Mouse (Mus musculus) intestine, embryonic 15.5 days (tissue): ENCODE data around the gene Adamts8. TPM values are rescaled to one million over a fixed set of nuclear protein-coding genes. Genes with fewer than 3 reads are reported as not detected.

Source experiments
- ATAC-seq: fragments of 200-750 bp; cut with Nextera tagmentation; 2 replicates; pipeline ENCODE4 v1.8.0; 2017; ENCODE audit warnings: moderate TSS enrichment, moderate library complexity
- H3K27ac ChIP-seq: fragments of 300-500 bp; sonication (generic); 2 replicates; pipeline ENCODE4 v1.5.1; 2015; ENCODE audit warnings: mild to moderate bottlenecking, inconsistent platforms
- H3K27me3 ChIP-seq: fragments of 300-500 bp; sonication (generic); replicated peaks from 2 replicates; pipeline ENCODE4 v1.6.1; 2015; ENCODE audit warnings: inconsistent platforms
- H3K36me3 ChIP-seq: fragments of 300-500 bp; sonication (generic); 2 replicates; pipeline ENCODE4 v1.6.1; 2015; ENCODE audit warnings: inconsistent platforms
- H3K4me1 ChIP-seq: fragments of 300-500 bp; sonication (generic); replicated peaks from 2 replicates; pipeline ENCODE4 v1.6.1; 2015; ENCODE audit warnings: inconsistent platforms
- H3K4me2 ChIP-seq: fragments of 300-500 bp; sonication (generic); replicated peaks from 2 replicates; pipeline ENCODE4 v1.6.1; 2015; ENCODE audit warnings: mild to moderate bottlenecking, inconsistent platforms
- H3K4me3 ChIP-seq: fragments of 300-500 bp; sonication (generic); replicated peaks from 2 replicates; pipeline ENCODE4 v1.5.1; 2015; ENCODE audit warnings: inconsistent platforms
- H3K9ac ChIP-seq: fragments of 300-500 bp; sonication (generic); 2 replicates; pipeline ENCODE4 v1.6.1; 2015; ENCODE audit warnings: inconsistent platforms
- H3K9me3 ChIP-seq: fragments of 300-500 bp; sonication (generic); 2 replicates; pipeline ENCODE4 v1.6.1; 2016; ENCODE audit warnings: inconsistent platforms
- WGBS: fragments of 180-500 bp; shearing (Covaris S2); methylation state at CpG from one replicate; pipeline ENCODE4 v1.1.7; 2015; 5-methylcytosine and 5-hydroxymethylcytosine counted together
- polyA plus RNA-seq: library from polyadenylated mRNA; unstranded; fragments of >200 nt; fragmentation: Nextera tagmentation; extraction: Ambion mirVana; gene quantifications from 2 replicates; pipeline ENCODE4 v1.2.1, GENCODE M21; 2015

Gene Adamts8
- polyA plus RNA-seq, 1 experiment from 2014 or later, result 14.0 TPM

DNA sequence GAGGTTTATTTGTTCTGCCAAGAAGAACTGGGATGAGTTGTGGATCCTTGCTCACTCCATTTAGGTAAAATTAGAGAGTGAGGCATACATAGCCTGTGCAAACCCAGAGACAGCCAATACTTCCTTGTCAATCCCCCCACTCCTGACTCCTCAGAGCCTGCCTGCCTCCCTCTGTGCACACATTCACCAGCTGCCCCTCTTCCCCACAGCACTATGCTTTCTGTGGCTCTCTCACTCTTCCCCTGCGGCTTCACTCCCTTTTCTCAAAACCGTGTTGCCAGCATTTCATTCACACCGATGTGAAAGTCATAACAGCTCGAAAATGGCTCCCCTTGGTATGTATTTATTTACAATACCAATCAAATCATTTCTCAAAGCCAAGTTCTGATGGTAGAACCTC lies 10.0 kb upstream of the Adamts8 start:
- Histone ChIP-seq H3K36me3 (no peaks in the 10 kb centered on the region), H3K4me2 (no peak overlapping the region), H3K9me3 (no peaks in the 10 kb centered on the region), H3K4me1 (no peaks in the 10 kb centered on the region), H3K4me3 (no peak overlapping the region), H3K27ac (no peak overlapping the region), H3K9ac (no peak overlapping the region), H3K27me3 (no peaks in the 10 kb centered on the region)
- ATAC-seq, result no peak
- WGBS, result 61% methylated on average over 4 of the region's 4 CpGs

DNA sequence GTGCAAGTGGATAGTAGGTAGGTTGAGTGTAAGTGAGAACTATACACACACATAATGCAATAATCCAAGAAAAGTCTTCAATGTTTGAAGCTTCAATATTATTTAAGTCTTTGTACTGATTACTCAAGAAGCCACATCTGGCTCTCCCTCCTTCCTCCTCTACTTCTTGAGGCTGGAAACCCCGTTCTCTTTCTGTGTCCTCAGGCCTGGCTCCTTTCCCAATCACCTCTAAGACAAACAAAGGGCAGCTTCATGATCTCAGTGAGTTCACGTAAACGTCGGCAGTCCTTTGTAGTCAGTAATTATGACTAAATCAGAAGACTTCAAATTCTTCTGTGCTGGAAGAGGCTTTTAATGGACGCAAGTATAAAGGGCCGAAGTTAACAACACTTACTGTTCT lies 7.5 kb upstream of the Adamts8 start:
- H3K9me3 ChIP-seq, result no peaks in the 10 kb centered on the region
- H3K27ac ChIP-seq, result no peak overlapping the region
- H3K36me3 ChIP-seq, result no peaks in the 10 kb centered on the region
- no peak for ATAC-seq
- H3K4me3 ChIP-seq, result no peak overlapping the region
- no peak overlapping the region for H3K4me2 ChIP-seq
- whole genome bisulfite sequencing, result 46% methylated on average over 6 of the region's 6 CpGs
- H3K9ac ChIP-seq, result no peak overlapping the region
- 0 out of 2 replicates have a peak, but pooled peaks cover 4% of the 10 kb centered on the region for H3K27me3 ChIP-seq
- no peaks in the 10 kb centered on the region for H3K4me1 ChIP-seq

GRCm38 (mm10) chr9:30936674-30937438 lies 5.5 kb upstream of the Adamts8 start:
- H3K27me3 ChIP-seq, result peaks cover 14% of the 10 kb centered on the region
- H3K36me3 ChIP-seq, result no peaks in the 10 kb centered on the region
- no peak overlapping the region for H3K27ac ChIP-seq
- no peaks in the 10 kb centered on the region for H3K4me1 ChIP-seq
- ATAC-seq, result peak; percentile 65
- H3K9ac ChIP-seq, result no peak overlapping the region
- H3K9me3 ChIP-seq, result no peaks in the 10 kb centered on the region
- no peak overlapping the region for H3K4me3 ChIP-seq
- H3K4me2 ChIP-seq, result no peak overlapping the region
- WGBS, result 33% methylated on average over 9 of the region's 9 CpGs

DNA sequence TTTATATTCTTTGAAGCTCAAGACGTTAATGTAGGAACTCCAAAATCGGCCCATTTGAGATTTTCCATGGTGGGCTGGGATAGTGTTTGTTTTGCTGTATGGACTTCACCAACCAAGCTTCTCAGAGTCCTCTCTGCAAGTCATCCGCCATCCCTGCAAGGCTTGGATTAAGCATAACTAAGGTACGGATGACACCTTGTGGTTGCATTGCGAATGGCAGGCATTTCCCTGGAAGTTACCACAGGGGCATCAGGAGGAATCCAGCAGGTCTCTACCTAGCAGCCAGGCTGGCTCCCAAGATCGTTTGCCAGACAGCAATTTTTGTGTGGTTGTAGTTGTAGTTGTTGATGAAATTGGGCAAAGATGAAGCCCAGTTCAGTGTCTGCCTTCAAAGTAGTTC lies 2.0 kb upstream of the Adamts8 start:
- Histone ChIP-seq H3K9me3 (no peaks in the 10 kb centered on the region), H3K27ac (no peak overlapping the region), H3K36me3 (no peaks in the 10 kb centered on the region), H3K27me3 (peaks cover 41% of the 10 kb centered on the region), H3K4me2 (no peak overlapping the region), H3K4me3 (no peak overlapping the region), H3K9ac (no peak overlapping the region), H3K4me1 (peaks cover 19% of the 10 kb centered on the region; the same call in 1 of the 2 replicates)
- no peak for ATAC-seq
- WGBS, result 3% methylated on average over 6 of the region's 6 CpGs

DNA sequence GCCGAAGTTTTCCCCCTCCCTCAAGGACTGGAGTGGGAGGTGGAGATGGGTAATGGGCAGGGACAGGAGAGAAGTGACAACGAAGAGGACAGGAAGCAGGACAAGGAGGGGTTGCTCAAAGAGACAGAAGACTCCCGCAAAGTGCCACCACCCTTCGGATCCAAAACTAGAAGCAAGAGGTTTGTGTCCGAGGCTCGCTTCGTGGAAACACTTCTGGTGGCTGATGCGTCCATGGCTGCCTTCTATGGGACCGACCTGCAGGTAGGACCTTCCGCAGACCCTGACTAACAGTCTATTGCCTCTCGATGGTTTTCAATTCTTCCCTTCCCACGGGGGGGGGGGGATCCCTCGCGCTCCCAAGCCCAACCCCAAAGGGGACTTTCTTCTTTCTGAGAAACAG lies 979 bp downstream of the Adamts8 start:
- Histone ChIP-seq H3K36me3 (no peaks in the 10 kb centered on the region), H3K27ac (no peak overlapping the region; the same call in 1 of the 2 replicates), H3K4me1 (peaks cover 19% of the 10 kb centered on the region; the same call in 1 of the 2 replicates), H3K4me2 (peak overlapping the region; percentile 98), H3K9me3 (no peaks in the 10 kb centered on the region), H3K9ac (peak overlapping the region; percentile 62), H3K27me3 (peaks cover 41% of the 10 kb centered on the region), H3K4me3 (peak overlapping the region; percentile 61)
- ATAC-seq, result no peak
- WGBS, result 2% methylated on average over 14 of the region's 14 CpGs

DNA sequence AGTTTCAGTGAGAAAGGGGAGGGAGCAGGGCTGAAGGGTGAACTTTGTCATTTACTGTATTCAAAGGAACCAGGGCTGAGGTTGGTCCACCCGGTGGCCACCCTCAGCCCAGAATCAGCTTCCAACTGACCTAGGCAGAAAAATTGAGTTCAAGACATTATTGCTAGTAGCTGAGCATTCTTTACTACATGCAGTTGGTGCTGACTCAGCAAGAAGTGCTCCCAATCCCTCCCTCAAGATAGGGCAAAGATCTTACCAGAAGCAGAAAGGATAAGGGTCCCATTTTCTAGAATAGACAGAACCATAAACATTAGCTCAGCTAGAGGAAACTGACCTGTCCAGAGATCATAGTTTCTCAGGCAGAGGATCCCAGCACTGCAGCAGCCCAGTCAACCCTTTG lies 1.9 kb downstream of the Adamts8 start:
- H3K4me2 ChIP-seq, result peak overlapping the region; percentile 98
- H3K4me3 ChIP-seq, result peak overlapping the region; percentile 61
- H3K4me1 ChIP-seq, result peaks cover 19% of the 10 kb centered on the region; the same call in 1 of the 2 replicates
- WGBS, result 29% methylated on average over 1 of the region's 1 CpGs
- no peaks in the 10 kb centered on the region for H3K9me3 ChIP-seq
- peaks cover 38% of the 10 kb centered on the region for H3K27me3 ChIP-seq
- ATAC-seq, result no peak
- no peaks in the 10 kb centered on the region for H3K36me3 ChIP-seq
- H3K9ac ChIP-seq, result 0 out of 2 replicates have a peak overlapping the region, but pooled peaks have one; percentile 62
- no peak overlapping the region for H3K27ac ChIP-seq

DNA sequence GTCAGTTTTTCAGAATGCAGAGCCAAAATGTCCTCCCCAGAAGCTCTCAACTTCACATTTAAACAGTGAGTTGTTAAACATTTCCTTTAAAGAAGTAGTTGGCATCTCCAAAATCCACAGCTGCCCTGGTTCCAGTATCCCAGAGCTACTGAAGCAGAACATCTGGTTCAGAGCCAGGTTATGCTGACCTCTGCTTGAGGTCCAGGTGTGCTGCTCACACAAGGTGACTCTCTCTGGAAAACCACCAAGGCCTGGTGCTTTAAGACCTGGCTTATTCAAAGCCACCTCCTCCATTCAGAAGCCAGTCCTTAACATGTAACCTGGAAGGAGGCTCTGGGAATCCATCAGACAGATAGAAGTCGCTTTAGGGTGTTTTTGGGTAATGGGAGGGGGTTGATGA lies 2.9 kb downstream of the Adamts8 start:
- Histone ChIP-seq H3K27me3 (peaks cover 38% of the 10 kb centered on the region), H3K9me3 (no peaks in the 10 kb centered on the region), H3K36me3 (no peaks in the 10 kb centered on the region), H3K27ac (no peak overlapping the region), H3K4me3 (no peak overlapping the region), H3K4me2 (no peak overlapping the region; the same call in 1 of the 2 replicates), H3K4me1 (peaks cover 19% of the 10 kb centered on the region; the same call in 1 of the 2 replicates), H3K9ac (no peak overlapping the region)
- ATAC-seq, result no peak
- 66% methylated on average over 1 of the region's 1 CpGs for WGBS

DNA sequence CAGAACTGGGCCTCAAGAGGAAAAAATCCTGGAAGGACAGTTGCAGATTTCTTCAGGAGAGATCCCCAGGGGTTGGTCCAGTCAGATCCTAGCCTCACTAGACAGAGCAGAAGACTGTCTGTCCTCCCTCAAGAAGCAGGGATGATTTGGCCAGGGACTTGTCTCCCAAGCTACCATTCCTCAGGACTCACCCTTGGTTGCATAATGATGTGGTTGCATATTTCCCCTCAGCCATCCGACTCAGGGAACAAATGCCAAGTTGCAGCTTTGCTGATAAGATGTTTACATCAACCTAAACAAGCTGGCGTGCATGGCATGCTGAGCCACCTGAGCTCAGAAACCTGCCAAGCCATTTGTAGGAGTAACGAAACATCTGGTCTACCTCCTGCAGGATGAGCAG lies 7.1 kb downstream of the Adamts8 start:
- Histone ChIP-seq H3K36me3 (no peaks in the 10 kb centered on the region), H3K4me1 (0 out of 2 replicates have a peak, but pooled peaks cover 6% of the 10 kb centered on the region), H3K27me3 (peaks cover 6% of the 10 kb centered on the region), H3K4me3 (no peak overlapping the region), H3K27ac (no peak overlapping the region), H3K9me3 (no peaks in the 10 kb centered on the region), H3K4me2 (no peak overlapping the region), H3K9ac (no peak overlapping the region)
- no peak for ATAC-seq
- 60% methylated on average over 3 of the region's 3 CpGs for WGBS

- ATAC-seq, result no peak
- no peaks in the 10 kb centered on the region for H3K9me3 ChIP-seq
- peak overlapping the region; percentile 20 for H3K27ac ChIP-seq
- no peaks in the 10 kb centered on the region for H3K36me3 ChIP-seq
- WGBS, result 67% methylated on average over 4 of the region's 4 CpGs
- no peak overlapping the region for H3K4me2 ChIP-seq
- no peak overlapping the region for H3K9ac ChIP-seq
- 0 out of 2 replicates have a peak, but pooled peaks cover 6% of the 10 kb centered on the region for H3K4me1 ChIP-seq
- H3K27me3 ChIP-seq, result peaks cover under 1% of the 10 kb centered on the region
- no peak overlapping the region for H3K4me3 ChIP-seq
Observed at GRCm38 (mm10) chr9:30949971-30950370, 7.6 kb downstream of the Adamts8 start.

GRCm38 (mm10) chr9:30950592-30950991 lies 8.2 kb downstream of the Adamts8 start:
- Histone ChIP-seq H3K4me1 (0 out of 2 replicates have a peak, but pooled peaks cover 6% of the 10 kb centered on the region), H3K27ac (peak overlapping the region; percentile 20), H3K36me3 (no peaks in the 10 kb centered on the region), H3K27me3 (no peaks in the 10 kb centered on the region), H3K4me3 (no peak overlapping the region), H3K9me3 (no peaks in the 10 kb centered on the region), H3K9ac (no peak overlapping the region), H3K4me2 (no peak overlapping the region)
- 0 out of 2 replicates have a peak, but pooled peaks have one; percentile 41 for ATAC-seq
- 46% methylated on average over 4 of the region's 4 CpGs for WGBS

DNA sequence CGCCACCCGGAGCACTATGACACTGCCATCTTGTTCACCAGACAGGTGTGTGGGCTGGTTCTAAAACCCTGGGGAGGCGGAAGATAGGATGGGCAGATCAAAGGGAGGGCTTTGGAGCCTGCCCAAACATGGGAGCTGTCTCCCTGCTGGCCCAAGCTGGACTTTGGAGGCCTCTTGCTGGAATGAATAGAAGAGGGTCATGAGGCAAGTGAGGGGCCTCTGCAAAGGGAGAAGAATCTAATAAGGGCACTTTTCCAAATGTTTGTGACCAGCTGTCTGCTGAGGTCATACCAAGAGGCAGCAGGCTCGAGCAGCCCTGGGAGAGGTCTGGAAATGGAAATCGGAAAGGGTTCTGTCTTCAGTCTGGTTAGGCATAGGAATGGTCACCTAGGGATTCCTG lies 9.1 kb downstream of the Adamts8 start:
- Histone ChIP-seq H3K27me3 (no peaks in the 10 kb centered on the region), H3K4me2 (no peak overlapping the region), H3K9ac (no peak overlapping the region), H3K4me1 (0 out of 2 replicates have a peak, but pooled peaks cover 6% of the 10 kb centered on the region), H3K9me3 (no peaks in the 10 kb centered on the region), H3K27ac (no peak overlapping the region), H3K36me3 (no peaks in the 10 kb centered on the region), H3K4me3 (no peak overlapping the region)
- 66% methylated on average over 5 of the region's 5 CpGs for WGBS
- ATAC-seq, result no peak

GRCm38 (mm10) chr9:30953287-30953686 lies 10.9 kb downstream of the Adamts8 start:
- no peak for ATAC-seq

GRCm38 (mm10) chr9:30955246-30955645 lies 12.9 kb downstream of the Adamts8 start:
- Histone ChIP-seq H3K4me1 (0 out of 2 replicates have a peak, but pooled peaks cover 6% of the 10 kb centered on the region), H3K36me3 (no peaks in the 10 kb centered on the region), H3K27me3 (no peaks in the 10 kb centered on the region), H3K9me3 (no peaks in the 10 kb centered on the region), H3K4me2 (no peak overlapping the region), H3K9ac (no peak overlapping the region), H3K4me3 (no peak overlapping the region), H3K27ac (no peak overlapping the region)
- ATAC-seq, result no peak
- WGBS, result 92% methylated on average over 9 of the region's 9 CpGs

More at GRCm38 (mm10) chr9:30953287-30953686, 10.9 kb downstream of the Adamts8 start:
- Histone ChIP-seq H3K4me2 (no peak overlapping the region), H3K4me1 (0 out of 2 replicates have a peak, but pooled peaks cover 6% of the 10 kb centered on the region), H3K27ac (no peak overlapping the region), H3K9ac (no peak overlapping the region), H3K4me3 (no peak overlapping the region), H3K36me3 (no peaks in the 10 kb centered on the region), H3K9me3 (no peaks in the 10 kb centered on the region), H3K27me3 (no peaks in the 10 kb centered on the region)
- 52% methylated on average over 8 of the region's 8 CpGs for WGBS
